Mouse (Mus musculus): Measurements from ENCODE around the gene Tmem104.

Tmem104 gene

GRCm38 (mm10) chr11:115279726-115280125 lies 92.4 kb downstream of the Tmem104 start:
- WGBS = 89% methylated on average over 1 of the region's 1 CpGs

DNA sequence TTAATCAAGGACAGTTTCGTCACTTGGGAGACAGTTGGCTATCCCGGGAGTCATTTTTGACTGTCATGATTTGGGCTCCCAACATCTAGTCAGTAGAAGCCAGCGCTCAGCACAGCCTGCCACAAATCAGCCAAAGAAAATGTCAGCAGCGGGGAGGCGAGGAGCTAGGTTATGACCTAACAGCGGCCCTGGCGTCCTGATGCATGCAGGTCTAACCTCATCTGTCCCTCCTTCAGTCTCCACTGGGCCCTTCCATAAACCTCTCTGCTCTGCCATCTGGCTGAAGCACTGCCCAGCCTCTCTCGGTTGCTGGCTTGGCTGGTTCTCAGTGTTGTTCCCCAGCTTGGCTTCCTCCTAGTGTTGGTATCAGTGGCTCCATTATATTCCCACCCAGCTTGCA lies 95.0 kb downstream of the Tmem104 start:
- WGBS = 60% methylated on average over 8 of the region's 8 CpGs

- 70% methylated on average over 8 of the region's 8 CpGs for whole genome bisulfite sequencing
Observed at GRCm38 (mm10) chr11:115282723-115283485, 95.6 kb downstream of the Tmem104 start.

GRCm38 (mm10) chr11:115283486-115283765 lies 96.1 kb downstream of the Tmem104 start:
- WGBS = 83% methylated on average over 9 of the region's 9 CpGs

GRCm38 (mm10) chr11:115283891-115284620 lies 96.8 kb downstream of the Tmem104 start:
- 85% methylated on average over 12 of the region's 12 CpGs for WGBS

DNA sequence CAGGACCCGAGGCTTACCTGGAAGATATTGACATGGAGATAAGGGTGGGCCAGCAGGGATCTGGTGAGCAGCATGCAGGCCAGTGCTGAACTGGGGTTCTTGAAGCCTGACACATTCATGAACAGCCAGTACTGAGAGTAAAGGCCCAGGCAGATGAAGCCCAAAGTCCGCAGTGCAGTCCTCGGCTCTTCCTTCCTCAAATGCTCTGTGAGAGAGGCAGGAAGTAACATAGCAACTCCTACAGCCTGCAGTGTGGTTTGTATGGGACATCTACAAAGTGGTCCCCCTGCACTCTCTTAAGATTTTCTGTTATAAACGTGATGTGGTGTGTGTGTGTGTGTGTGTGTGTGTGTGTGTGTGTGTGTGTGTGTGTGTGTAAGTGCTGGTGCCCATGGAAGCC lies 98.0 kb downstream of the Tmem104 start:
- WGBS = 65% methylated on average over 4 of the region's 4 CpGs

- WGBS = 42% methylated on average over 19 of the region's 19 CpGs
Observed at GRCm38 (mm10) chr11:115286201-115286993, 99.1 kb downstream of the Tmem104 start.

DNA sequence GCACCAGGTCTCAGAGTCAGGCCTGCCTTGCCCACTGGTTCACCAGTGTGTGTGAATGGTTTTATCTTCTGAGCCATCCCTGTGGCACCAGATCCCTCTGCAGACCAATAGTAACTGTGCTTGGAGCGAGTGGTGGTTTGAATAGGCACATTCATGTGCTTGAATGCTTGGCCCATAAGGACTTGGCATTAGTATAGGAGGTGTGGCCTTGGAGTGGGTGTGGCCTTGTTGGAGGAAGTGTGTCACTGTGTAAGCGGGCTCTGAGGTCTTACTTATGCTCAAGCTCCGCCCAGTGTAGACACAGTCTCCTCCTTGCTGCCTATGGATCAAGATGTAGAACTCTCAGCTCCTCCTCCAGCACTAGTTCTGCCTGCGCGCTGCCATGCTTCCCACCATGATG lies 100.1 kb downstream of the Tmem104 start:
- 87% methylated on average over 5 of the region's 5 CpGs for WGBS

DNA sequence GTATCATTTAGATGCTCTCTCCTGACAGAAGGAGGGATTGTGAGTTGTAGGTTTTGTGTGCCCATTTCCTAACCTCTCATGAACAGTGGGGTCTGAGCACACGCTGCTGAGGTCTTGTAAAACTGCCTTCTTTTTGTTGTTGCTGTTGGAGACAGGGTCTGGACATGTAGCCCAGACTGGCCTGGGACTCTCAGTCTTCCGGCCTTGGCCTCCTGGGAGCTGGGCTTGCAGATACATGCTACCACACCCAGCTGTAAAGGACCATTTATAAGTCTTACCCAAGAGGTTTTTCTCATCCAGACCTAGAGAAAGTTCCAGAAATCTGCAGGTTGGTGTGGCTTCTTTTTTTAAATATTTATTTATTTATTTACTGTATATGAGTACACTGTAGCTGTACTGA lies 101.0 kb downstream of the Tmem104 start:
- WGBS = 92% methylated on average over 2 of the region's 2 CpGs

DNA sequence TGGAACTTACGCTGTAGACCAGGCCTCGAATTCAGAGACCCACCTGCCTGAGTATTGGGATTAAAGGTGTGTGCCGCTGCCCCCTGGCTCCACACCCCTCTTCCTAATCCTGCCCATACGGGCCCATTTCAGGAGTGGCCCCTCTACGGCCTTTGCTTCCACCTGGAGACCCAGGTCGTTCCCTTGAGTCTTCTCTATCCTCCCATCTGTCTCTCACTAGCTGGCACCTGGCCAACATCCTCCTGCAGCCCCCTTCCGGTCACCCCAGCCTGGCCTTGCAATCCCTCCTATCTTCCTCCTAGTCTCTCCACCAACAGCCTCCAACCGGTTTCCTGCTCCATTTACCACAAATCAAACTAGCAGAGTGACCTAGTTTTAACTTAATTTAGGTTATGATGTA lies 102.6 kb downstream of the Tmem104 start:
- 76% methylated on average over 8 of the region's 8 CpGs for whole genome bisulfite sequencing

GRCm38 (mm10) chr11:115290314-115290713 lies 103.0 kb downstream of the Tmem104 start:
- 80% methylated on average over 1 of the region's 1 CpGs for WGBS

GRCm38 (mm10) chr11:115290919-115291318 lies 103.6 kb downstream of the Tmem104 start:
- 56% methylated on average over 6 of the region's 6 CpGs for WGBS

- 87% methylated on average over 10 of the region's 10 CpGs for whole genome bisulfite sequencing
Observed at GRCm38 (mm10) chr11:115291503-115291902, 104.2 kb downstream of the Tmem104 start.

- 80% methylated on average over 14 of the region's 14 CpGs for WGBS
Observed at GRCm38 (mm10) chr11:115292631-115293375, 105.5 kb downstream of the Tmem104 start.

GRCm38 (mm10) chr11:115295939-115296338 lies 108.7 kb downstream of the Tmem104 start:
- 95% methylated on average over 11 of the region's 11 CpGs for WGBS

Data from cerebral cortex, adult 2 months (tissue).